Mouse (Mus musculus): Measurements from ENCODE around the gene Olfr1105.

The Olfr1105 gene

DNA sequence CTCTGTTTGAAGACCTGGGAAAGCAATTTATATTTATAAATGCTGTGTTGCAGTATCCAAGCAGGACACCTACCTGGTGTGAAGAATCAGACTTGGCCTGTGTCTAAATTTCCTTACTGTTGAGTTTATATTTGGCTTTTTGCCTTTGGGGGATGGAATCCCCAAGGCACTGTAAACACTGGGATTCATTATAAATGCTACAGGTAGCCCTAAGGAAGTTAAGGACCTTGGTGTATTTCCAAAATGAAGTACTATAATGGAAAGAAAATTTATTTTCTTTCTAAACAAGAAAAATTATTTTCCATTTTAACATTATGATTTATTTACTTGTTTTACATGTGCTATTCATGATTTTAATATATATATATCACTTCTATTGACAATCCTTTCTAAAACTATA is at the start of gene Olfr1105:
Gene Olfr1105, minus strand, starts transcription at position 101 of the 400 bp plus-strand sequence.
- DNase-seq (ENCODE audit: low read depth), result no peak

DNA sequence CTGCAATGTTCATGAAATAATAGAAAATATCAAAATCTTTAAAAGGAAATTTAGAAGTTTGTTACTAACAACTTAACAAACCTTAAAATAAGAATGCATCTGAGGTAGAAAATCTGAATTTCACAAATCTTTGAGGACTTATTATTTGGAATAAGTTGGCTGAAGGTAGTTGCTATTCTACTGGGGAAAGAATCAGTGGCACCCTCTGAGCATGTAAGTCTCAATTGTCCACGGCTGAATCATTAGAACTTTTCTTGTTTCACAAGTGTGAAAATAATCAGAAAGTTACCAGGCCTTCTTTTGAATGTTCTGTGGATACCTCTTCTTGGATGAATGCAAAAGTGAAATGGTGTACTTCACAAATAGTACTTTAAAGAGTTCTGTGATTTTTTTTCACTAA is 39.4 kb upstream of the Olfr1105 start, which contains the start of gene Olfr1107:
Gene Olfr1107, minus strand, starts transcription at position 101 of the 400 bp plus-strand sequence.
- DNase-seq (ENCODE audit: low read depth), result no peak

GRCm38 (mm10) chr2:87052173-87052572 is 15.8 kb upstream of the Olfr1105 start, which contains the start of gene Olfr1106:
Gene Olfr1106 (minus strand): TSS chr2:87052273.
- no peak for DNase-seq (ENCODE audit: low read depth)

GRCm38 (mm10) chr2:87026980-87027379 is 9.4 kb downstream of the Olfr1105 start, which contains the start of gene Olfr1104:
Gene Olfr1104 (minus strand): TSS chr2:87027080.
- no peak for DNase-seq (ENCODE audit: low read depth)

DNA sequence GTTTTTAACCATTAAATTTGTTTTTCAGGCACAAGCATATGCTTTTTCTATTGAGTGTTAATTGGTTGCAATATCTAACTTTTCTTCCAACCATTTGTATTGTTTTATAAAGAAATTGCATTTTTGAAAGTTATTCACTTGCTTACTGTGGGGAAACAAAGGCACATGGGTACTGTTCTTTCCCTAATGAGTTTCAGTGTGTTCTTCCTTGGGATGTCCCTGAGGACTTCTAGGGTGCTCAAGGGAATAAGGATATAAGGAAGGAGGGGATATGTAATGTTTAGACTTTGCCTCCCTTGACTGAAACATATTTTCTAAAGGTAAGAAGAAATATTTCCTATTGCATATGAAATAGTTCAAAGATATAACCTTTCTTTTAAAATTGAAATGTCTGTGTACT is 38.2 kb downstream of the Olfr1105 start, which contains the start of gene Olfr1102:
Gene Olfr1102, plus strand, starts transcription at position 301 of the 400 bp plus-strand sequence.
- DNase-seq (ENCODE audit: low read depth), result no peak

DNA sequence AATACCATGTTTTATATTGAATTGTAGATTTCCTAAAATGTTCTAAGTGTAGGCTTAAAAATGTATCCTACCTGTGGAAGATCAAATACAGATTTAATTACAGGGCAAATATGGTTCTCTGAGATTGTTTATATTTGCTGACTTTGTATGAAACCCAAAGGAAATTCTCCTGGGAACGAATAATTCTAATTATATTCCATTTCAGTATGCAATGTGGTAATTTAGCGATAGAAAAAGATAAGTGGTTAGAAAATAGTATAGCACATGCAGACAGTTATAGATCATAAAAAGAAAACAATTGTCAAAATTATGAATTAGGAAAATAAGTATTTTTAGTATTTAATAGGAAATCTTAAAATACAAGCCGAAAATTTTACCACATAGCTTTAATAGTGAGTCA is 45.2 kb downstream of the Olfr1105 start, which contains the start of gene Olfr1101:
Gene Olfr1101, minus strand, starts transcription at position 101 of the 400 bp plus-strand sequence.
- no peak for DNase-seq (ENCODE audit: low read depth)

Measured in 416B (cell line).